Mouse (Mus musculus) MEL (cell line): ENCODE measurements at regions not wholly inside any gene's neighbourhood (a gene's known extent, or its start where the extent isn't known, plus 50 kb on each side); places are given as distances from the start of the nearest gene placed in this dataset.

Experiments
- DNase-seq: peaks from one replicate; pipeline ENCODE4 v3.0.0; 2011; ENCODE audit warnings: low read depth, low spot score
- H3K27ac ChIP-seq: 2 replicates; pipeline ENCODE4 v1.5.1; 2012; ENCODE audit warnings: low read depth, mild to moderate bottlenecking, control low read depth, low read length, moderate library complexity; ENCODE audit not compliant: control insufficient read depth
- H3K27me3 ChIP-seq, 2 experiments: fragments of 150-350 bp in 1 of 2; sonication (generic) in 1 of 2; 2 replicates each; pipeline ENCODE4 v1.6.1; 2012; ENCODE audit warnings: low read length in 2 of 2, mild to moderate bottlenecking in 2 of 2, improper control_type of control experiment in 1 of 2, moderate library complexity in 1 of 2; ENCODE audit not compliant: insufficient read depth in 2 of 2, control insufficient read depth in 1 of 2
- H3K36me3 ChIP-seq, 2 experiments: 2 replicates each; pipeline ENCODE4 v1.6.1; 2012 to 2014; ENCODE audit warnings: low read length in 2 of 2, improper control_type of control experiment in 1 of 2, inconsistent platforms in 1 of 2, mild to moderate bottlenecking in 1 of 2; ENCODE audit not compliant: insufficient read depth in 2 of 2, control insufficient read depth in 1 of 2
- H3K4me1 ChIP-seq, 2 experiments: fragments of 150-350 bp in 1 of 2; sonication (generic) in 1 of 2; 2 replicates each; pipeline ENCODE4 v1.6.1; 2012; ENCODE audit warnings: low read length in 2 of 2, improper control_type of control experiment in 1 of 2, mild to moderate bottlenecking in 1 of 2; ENCODE audit not compliant: insufficient read depth in 2 of 2, control insufficient read depth in 1 of 2
- H3K4me3 ChIP-seq, 2 experiments: fragments of 150-350 bp in 1 of 2; sonication (generic) in 1 of 2; 2 replicates each; pipeline ENCODE4 v1.5.1; 2012; ENCODE audit warnings: low read depth in 2 of 2, low read length in 2 of 2, mild to moderate bottlenecking in 2 of 2, moderate library complexity in 2 of 2, control low read depth in 1 of 2, improper control_type of control experiment in 1 of 2; ENCODE audit not compliant: control insufficient read depth in 1 of 2, insufficient read depth in 1 of 2
- H3K79me2 ChIP-seq: 2 replicates; pipeline ENCODE4 v1.6.1; 2012; ENCODE audit warnings: mild to moderate bottlenecking, low read length, moderate library complexity; ENCODE audit not compliant: control insufficient read depth, poor library complexity, insufficient read depth
- H3K9ac ChIP-seq: 2 replicates; pipeline ENCODE4 v1.6.1; 2012; ENCODE audit warnings: low read depth, mild to moderate bottlenecking, control low read depth, low read length, moderate library complexity; ENCODE audit not compliant: control insufficient read depth, poor library complexity, severe bottlenecking
- H3K9me3 ChIP-seq: fragments of 150-350 bp; sonication (generic); replicated peaks from 2 replicates; pipeline ENCODE4 v1.6.1; 2012; ENCODE audit warnings: mild to moderate bottlenecking, low read length, improper control_type of control experiment, moderate library complexity; ENCODE audit not compliant: insufficient read depth
- CHD2 ChIP-seq: IDR thresholded peaks from 2 replicates; pipeline ENCODE4 v1.6.1; 2011; ENCODE audit warnings: low read length, improper control_type of control experiment
- CTCF ChIP-seq, 3 experiments: IDR thresholded peaks in 2 of 3; conservative IDR thresholded peaks in 1 of 3; 2 replicates each; pipeline ENCODE4 v1.5.1; 2011 to 2012; ENCODE audit warnings: low read length in 3 of 3, low read depth in 2 of 3, mild to moderate bottlenecking in 2 of 3, improper control_type of control experiment in 1 of 3, inconsistent platforms in 1 of 3, mixed read lengths in 1 of 3, moderate library complexity in 1 of 3; ENCODE audit not compliant: control insufficient read depth in 1 of 3, insufficient read depth in 1 of 3, poor library complexity in 1 of 3, severe bottlenecking in 1 of 3
- E2F4 ChIP-seq: IDR thresholded peaks from 2 replicates; pipeline ENCODE4 v1.6.1; 2011; ENCODE audit warnings: low read depth, low read length, improper control_type of control experiment, borderline replicate concordance
- ELF1 ChIP-seq: IDR thresholded peaks from 2 replicates; pipeline ENCODE4 v1.6.1; 2014; ENCODE audit warnings: low read depth, mild to moderate bottlenecking, inconsistent platforms, low read length, improper control_type of control experiment, moderate library complexity
- EP300 ChIP-seq, 2 experiments: IDR thresholded peaks; 2 replicates each; pipeline ENCODE4 v1.6.1; 2011; ENCODE audit warnings: improper control_type of control experiment in 2 of 2, low read length in 2 of 2, low read depth in 1 of 2, mild to moderate bottlenecking in 1 of 2
- ETS1 ChIP-seq: IDR thresholded peaks from 2 replicates; pipeline ENCODE4 v1.6.1; 2012; ENCODE audit warnings: low read depth, mild to moderate bottlenecking, inconsistent platforms, low read length, improper control_type of control experiment, moderate library complexity
- GATA1 ChIP-seq: IDR thresholded peaks from 2 replicates; pipeline ENCODE4 v1.6.1; 2011; ENCODE audit warnings: low read depth, low read length, improper control_type of control experiment
- KAT2A ChIP-seq: conservative IDR thresholded peaks from 2 replicates; pipeline ENCODE4 v1.6.1; 2012; ENCODE audit warnings: low read depth, low read length, improper control_type of control experiment, inconsistent platforms
- MAFK ChIP-seq: IDR thresholded peaks from 2 replicates; pipeline ENCODE4 v1.6.1; 2011; ENCODE audit warnings: low read depth, mild to moderate bottlenecking, low read length, improper control_type of control experiment, borderline replicate concordance
- MXI1 ChIP-seq: IDR thresholded peaks from 2 replicates; pipeline ENCODE4 v1.6.1; 2011; ENCODE audit warnings: mild to moderate bottlenecking, low read depth, low read length, improper control_type of control experiment
- NELFE ChIP-seq: IDR thresholded peaks from 2 replicates; pipeline ENCODE4 v1.6.1; 2011; ENCODE audit warnings: low read depth, low read length, improper control_type of control experiment
- POLR2AphosphoS2 ChIP-seq: IDR thresholded peaks from 2 replicates; pipeline ENCODE4 v1.6.1; 2011; ENCODE audit warnings: low read length, improper control_type of control experiment
- RCOR1 ChIP-seq: IDR thresholded peaks from 2 replicates; pipeline ENCODE4 v1.6.1; 2012; ENCODE audit warnings: low read depth, mild to moderate bottlenecking, inconsistent platforms, low read length, improper control_type of control experiment
- TAL1 ChIP-seq: IDR thresholded peaks from 2 replicates; pipeline ENCODE4 v1.6.1; 2012; ENCODE audit warnings: mild to moderate bottlenecking, inconsistent platforms, low read length, moderate library complexity, mixed read lengths
- TBP ChIP-seq: IDR thresholded peaks from 2 replicates; pipeline ENCODE4 v1.8.0; 2011; ENCODE audit warnings: low read depth, low read length, improper control_type of control experiment
- USF1 ChIP-seq: IDR thresholded peaks from 2 replicates; pipeline ENCODE4 v1.6.1; 2014; ENCODE audit warnings: low read depth, mild to moderate bottlenecking, inconsistent platforms, low read length, improper control_type of control experiment, moderate library complexity
- ZC3H11A ChIP-seq: IDR thresholded peaks from 2 replicates; pipeline ENCODE4 v1.6.1; 2012; ENCODE audit warnings: low read depth, mild to moderate bottlenecking, inconsistent platforms, low read length, improper control_type of control experiment
- ZMIZ1 ChIP-seq: IDR thresholded peaks from 2 replicates; pipeline ENCODE4 v1.6.1; 2012; ENCODE audit warnings: low read depth, mild to moderate bottlenecking, inconsistent platforms, low read length, improper control_type of control experiment, moderate library complexity
- ZNF384 ChIP-seq: IDR thresholded peaks from 2 replicates; pipeline ENCODE4 v1.6.1; 2012; ENCODE audit warnings: low read depth, mild to moderate bottlenecking, inconsistent platforms, low read length, improper control_type of control experiment

GRCm38 (mm10) chr4:91503273-91503672 is 102.7 kb upstream of the Elavl2 start:
- H3K9me3 ChIP-seq, result no peaks in the 10 kb centered on the region
- no peak overlapping the region for H3K27ac ChIP-seq
- H3K9ac ChIP-seq, result no peak overlapping the region
- no peaks in the 10 kb centered on the region; a peak in 1 of 4 replicates for H3K4me1 ChIP-seq
- H3K4me3 ChIP-seq, result no peak overlapping the region
- H3K79me2 ChIP-seq, result no peaks in the 10 kb centered on the region
- no peaks in the 10 kb centered on the region for H3K27me3 ChIP-seq
- peaks cover 0 to 7% of the 10 kb centered on the region in 2 experiments; a peak in 2 of 4 replicates for H3K36me3 ChIP-seq
- DNase-seq, result peak; percentile 58
- TF ChIP-seq GATA1 (peak; percentile 28; the same call in 1 of the 2 replicates), USF1 (no peak), EP300 (IDR thresholded peaks at IDR 0.05; ENCODE audit: low read depth in 1 of 2, low read length in 2 of 2) (peak in 1 of 2 experiments; percentile 60; a peak in 1 of 4 replicates)
- TF ChIP-seq, all 39 proteins: peak for 2

- no peak overlapping the region for H3K9ac ChIP-seq
- H3K4me3 ChIP-seq, result no peak overlapping the region
- no peak overlapping the region for H3K27ac ChIP-seq
- H3K9me3 ChIP-seq, result no peaks in the 10 kb centered on the region
- H3K4me1 ChIP-seq, result no peaks in the 10 kb centered on the region
- no peak for DNase-seq
- TF ChIP-seq TBP (no peak), MXI1 (no peak), MAFK (no peak), ZMIZ1 (no peak), TAL1 (no peak), CTCF (IDR thresholded peaks at IDR 0.05 in 2 of 3, conservative IDR thresholded peaks at IDR 0.05 in 1 of 3; ENCODE audit: control insufficient read depth in 1 of 3, insufficient read depth in 1 of 3, low read depth in 2 of 3, low read length in 3 of 3, poor library complexity in 1 of 3, severe bottlenecking in 1 of 3) (no peak), EP300 (IDR thresholded peaks at IDR 0.05; ENCODE audit: low read depth in 1 of 2, low read length in 2 of 2) (no peak), ELF1 (no peak), E2F4 (no peak), RCOR1 (no peak), ETS1 (no peak), ZNF384 (no peak), KAT2A (no peak), NELFE (no peak), POLR2AphosphoS2 (no peak), ZC3H11A (no peak), CHD2 (no peak)
- H3K36me3 ChIP-seq, result no peaks in the 10 kb centered on the region
- H3K79me2 ChIP-seq, result no peaks in the 10 kb centered on the region
- no peaks in the 10 kb centered on the region for H3K27me3 ChIP-seq
Measured at GRCm38 (mm10) chr4:91481863-91482475, 81.4 kb upstream of the Elavl2 start.
